Mouse (Mus musculus): ENCODE measurements around the gene Sdhaf3.
"Not testable (repeated sequence)": the region's sequence is repeated elsewhere in the genome, so short reads cannot be mapped to it uniquely, and the experiment has no call there.

The Sdhaf3 gene

GRCm38 (mm10) chr6:6955764-6956561 lies at the start of gene Sdhaf3:
Sdhaf3 (plus strand) TSS chr6:6956004.
- DNase-seq (ENCODE audit: low spot score in 2 of 2) = peak; percentile 94

GRCm38 (mm10) chr6:6909586-6909985 lies 46.2 kb upstream of the Sdhaf3 start:
- no peak for DNase-seq (ENCODE audit: low spot score in 2 of 2)

- DNase-seq (ENCODE audit: low spot score in 2 of 2) = no peak
Measured at GRCm38 (mm10) chr6:6914304-6914703, 41.5 kb upstream of the Sdhaf3 start.

- DNase-seq (ENCODE audit: low spot score in 2 of 2) = peak in 1 of 2 experiments; percentile 43
Measured at GRCm38 (mm10) chr6:6914849-6915525, 40.8 kb upstream of the Sdhaf3 start.

GRCm38 (mm10) chr6:6915526-6915915 lies 40.3 kb upstream of the Sdhaf3 start:
- DNase-seq (ENCODE audit: low spot score in 2 of 2) = no peak

GRCm38 (mm10) chr6:6917334-6917733 lies 38.5 kb upstream of the Sdhaf3 start:
- DNase-seq (ENCODE audit: low spot score in 2 of 2) = no peak

- DNase-seq (ENCODE audit: low spot score in 2 of 2) = no peak
Measured at GRCm38 (mm10) chr6:6925264-6925663, 30.5 kb upstream of the Sdhaf3 start.

- no peak for DNase-seq (ENCODE audit: low spot score in 2 of 2)
Measured at GRCm38 (mm10) chr6:6930831-6931230, 25.0 kb upstream of the Sdhaf3 start.

GRCm38 (mm10) chr6:6931507-6931906 lies 24.3 kb upstream of the Sdhaf3 start:
- no peak for DNase-seq (ENCODE audit: low spot score in 2 of 2)

GRCm38 (mm10) chr6:6940845-6941244 lies 15.0 kb upstream of the Sdhaf3 start:
- DNase-seq (ENCODE audit: low spot score in 2 of 2) = no peak

GRCm38 (mm10) chr6:6942813-6943212 lies 13.0 kb upstream of the Sdhaf3 start:
- no peak for DNase-seq (ENCODE audit: low spot score in 2 of 2)

- DNase-seq (ENCODE audit: low spot score in 2 of 2) = no peak
Measured at GRCm38 (mm10) chr6:6947650-6948049, 8.2 kb upstream of the Sdhaf3 start.

GRCm38 (mm10) chr6:6955395-6955763 lies 425 bp upstream of the Sdhaf3 start:
- DNase-seq (ENCODE audit: low spot score in 2 of 2) = peak in 1 of 2 experiments; percentile 5

GRCm38 (mm10) chr6:6959234-6959633 lies 3.4 kb downstream of the Sdhaf3 start:
- not testable (repeated sequence) for DNase-seq (ENCODE audit: low spot score in 2 of 2)

GRCm38 (mm10) chr6:6997226-6997946 lies 41.6 kb downstream of the Sdhaf3 start:
- DNase-seq (ENCODE audit: low spot score in 2 of 2) = no peak

- DNase-seq (ENCODE audit: low spot score in 2 of 2) = no peak
Measured at GRCm38 (mm10) chr6:6997956-6998355, 42.2 kb downstream of the Sdhaf3 start.

GRCm38 (mm10) chr6:6999015-6999414 lies 43.2 kb downstream of the Sdhaf3 start:
- no peak for DNase-seq (ENCODE audit: low spot score in 2 of 2)

- DNase-seq (ENCODE audit: low spot score in 2 of 2) = no peak
Measured at GRCm38 (mm10) chr6:7003085-7003484, 47.3 kb downstream of the Sdhaf3 start.

GRCm38 (mm10) chr6:7004005-7004404 lies 48.2 kb downstream of the Sdhaf3 start:
- no peak for DNase-seq (ENCODE audit: low spot score in 2 of 2)

GRCm38 (mm10) chr6:7038087-7038486 lies 82.3 kb downstream of the Sdhaf3 start:
- DNase-seq (ENCODE audit: low spot score in 2 of 2) = no peak

GRCm38 (mm10) chr6:7038835-7039234 lies 83.0 kb downstream of the Sdhaf3 start:
- no peak for DNase-seq (ENCODE audit: low spot score in 2 of 2)

- DNase-seq (ENCODE audit: low spot score in 2 of 2) = no peak
Measured at GRCm38 (mm10) chr6:7041912-7042311, 86.1 kb downstream of the Sdhaf3 start.

- no peak for DNase-seq (ENCODE audit: low spot score in 2 of 2)
Measured at GRCm38 (mm10) chr6:7062819-7063218, 107.0 kb downstream of the Sdhaf3 start.
